Mouse (Mus musculus) heart, embryonic 12.5 days (tissue): ENCODE results near the gene Enpp5. TPM values are rescaled to one million over a fixed set of nuclear protein-coding genes. Genes with fewer than 3 reads are reported as not detected.

ENCODE experiments used
- ATAC-seq: fragments of 200-750 bp; cut with Nextera tagmentation; 2 replicates; pipeline ENCODE4 v1.8.0; 2017; ENCODE audit warnings: moderate TSS enrichment, moderate library complexity; ENCODE audit not compliant: insufficient number of reproducible peaks, low FRiP score
- H3K27ac ChIP-seq: fragments of 300-500 bp; sonication (generic); 2 replicates; pipeline ENCODE4 v1.5.1; 2016; ENCODE audit warnings: mild to moderate bottlenecking, moderate library complexity; ENCODE audit not compliant: poor library complexity, severe bottlenecking
- H3K27me3 ChIP-seq: fragments of 300-500 bp; sonication (generic); replicated peaks from 2 replicates; pipeline ENCODE4 v1.6.1; 2016; ENCODE audit warnings: mild to moderate bottlenecking, moderate library complexity
- H3K36me3 ChIP-seq: fragments of 300-500 bp; sonication (generic); 2 replicates; pipeline ENCODE4 v1.6.1; 2016; ENCODE audit warnings: mild to moderate bottlenecking, moderate library complexity
- H3K4me1 ChIP-seq: fragments of 300-500 bp; sonication (generic); replicated peaks from 2 replicates; pipeline ENCODE4 v1.6.1; 2016; ENCODE audit warnings: mild to moderate bottlenecking
- H3K4me2 ChIP-seq: fragments of 300-500 bp; sonication (generic); 2 replicates; pipeline ENCODE4 v1.6.1; 2016; ENCODE audit warnings: mild to moderate bottlenecking, moderate library complexity
- H3K4me3 ChIP-seq: fragments of 300-500 bp; sonication (generic); 2 replicates; pipeline ENCODE4 v1.5.1; 2016; ENCODE audit warnings: mild to moderate bottlenecking
- H3K9ac ChIP-seq: fragments of 300-500 bp; sonication (generic); 2 replicates; pipeline ENCODE4 v1.6.1; 2016; ENCODE audit warnings: mild to moderate bottlenecking, moderate library complexity
- H3K9me3 ChIP-seq: fragments of 300-500 bp; sonication (generic); replicated peaks from 2 replicates; pipeline ENCODE4 v1.6.1; 2016; ENCODE audit warnings: mild to moderate bottlenecking, moderate library complexity
- whole genome bisulfite sequencing: fragments of 180-500 bp; shearing (Covaris S2); methylation state at CpG from one replicate; pipeline ENCODE4 v1.1.7; 2016; 5-methylcytosine and 5-hydroxymethylcytosine counted together
- polyA plus RNA-seq: library from polyadenylated mRNA; unstranded; fragments of >200 nt; fragmentation: Nextera tagmentation; extraction: Ambion mirVana; gene quantifications from 2 replicates; pipeline ENCODE4 v1.2.1, GENCODE M21; 2016

Gene Enpp5
- polyA plus RNA-seq, 1 experiment from 2014 or later: 14.6 TPM

DNA sequence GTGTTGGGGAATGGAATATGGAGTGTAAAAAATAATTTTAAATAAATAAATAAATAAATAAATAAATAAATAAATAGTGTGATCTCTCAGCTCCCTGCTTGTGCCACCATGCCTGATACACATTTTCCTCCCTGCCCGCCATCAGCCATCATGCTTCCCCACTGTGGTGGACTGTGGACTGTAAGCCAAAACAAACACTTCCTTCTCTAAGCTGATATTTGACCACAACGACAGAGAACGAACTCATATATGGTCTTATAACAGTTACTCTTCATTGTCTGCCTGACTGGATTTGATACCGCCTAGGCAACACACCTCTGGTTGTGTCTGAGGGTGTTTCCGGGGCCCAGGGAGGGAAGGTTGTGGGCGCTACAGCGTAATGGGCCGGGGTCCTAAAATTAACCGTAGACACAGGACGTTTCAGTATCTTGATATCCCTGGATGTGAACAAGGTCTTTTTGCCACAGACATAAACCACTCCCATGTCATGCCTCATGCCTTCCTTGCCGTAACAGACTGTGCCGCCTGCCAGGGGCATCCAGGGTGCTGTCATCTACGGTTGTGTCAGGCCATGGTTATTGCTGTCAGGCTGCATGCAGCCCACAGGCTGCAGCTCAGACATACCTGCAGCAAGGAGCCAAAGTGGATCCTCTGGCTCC, 50.6 kb downstream of the Enpp5 start:
- WGBS: 73% methylated on average over 13 of the region's 13 CpGs
- H3K36me3 ChIP-seq: no peaks in the 10 kb centered on the region
- no peak overlapping the region for H3K27ac ChIP-seq
- H3K9ac ChIP-seq: no peak overlapping the region
- no peak for ATAC-seq
- H3K4me1 ChIP-seq: 0 out of 2 replicates have a peak, but pooled peaks cover 5% of the 10 kb centered on the region
- peaks cover 20% of the 10 kb centered on the region for H3K27me3 ChIP-seq
- H3K9me3 ChIP-seq: peaks cover 6% of the 10 kb centered on the region
- H3K4me3 ChIP-seq: no peak overlapping the region
- no peak overlapping the region for H3K4me2 ChIP-seq

GRCm38 (mm10) chr17:44130429-44130828, 51.8 kb downstream of the Enpp5 start:
- 12% methylated on average over 7 of the region's 7 CpGs for WGBS

GRCm38 (mm10) chr17:44134106-44134505, 55.5 kb downstream of the Enpp5 start:
- WGBS: 41% methylated on average over 6 of the region's 6 CpGs

More at GRCm38 (mm10) chr17:44130429-44130828, 51.8 kb downstream of the Enpp5 start:
- Histone ChIP-seq H3K27me3 (peaks cover 31% of the 10 kb centered on the region), H3K27ac (no peak overlapping the region), H3K9me3 (peaks cover 6% of the 10 kb centered on the region), H3K4me1 (peaks cover 9% of the 10 kb centered on the region), H3K4me3 (no peak overlapping the region), H3K4me2 (no peak overlapping the region), H3K36me3 (no peaks in the 10 kb centered on the region), H3K9ac (no peak overlapping the region)
- no peak for ATAC-seq

DNA sequence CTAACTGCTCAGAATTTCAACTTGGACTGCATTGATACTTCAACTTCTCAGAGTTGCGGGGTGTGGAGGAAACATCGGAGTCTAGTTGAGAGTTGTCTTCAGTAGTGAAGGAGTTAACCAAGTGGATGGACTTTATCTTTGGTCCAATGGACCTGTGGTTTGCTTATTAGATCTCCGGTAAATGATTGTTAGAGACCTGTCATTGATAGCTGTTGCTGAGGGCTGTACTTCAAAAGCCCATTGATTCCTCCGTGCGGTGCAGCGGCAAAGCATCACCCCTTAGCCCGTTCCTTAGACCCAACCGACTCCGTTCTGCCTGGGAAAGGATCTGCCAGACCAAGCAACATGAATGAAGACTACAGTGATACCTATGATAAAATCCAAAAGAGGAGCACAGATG, 55.9 kb downstream of the Enpp5 start:
- H3K9me3 ChIP-seq: no peaks in the 10 kb centered on the region
- no peak overlapping the region for H3K27ac ChIP-seq
- H3K9ac ChIP-seq: no peak overlapping the region
- no peak for ATAC-seq
- WGBS: 72% methylated on average over 9 of the region's 9 CpGs
- no peak overlapping the region for H3K4me3 ChIP-seq
- no peak overlapping the region for H3K4me2 ChIP-seq
- H3K4me1 ChIP-seq: peaks cover 25% of the 10 kb centered on the region
- no peaks in the 10 kb centered on the region for H3K36me3 ChIP-seq
- H3K27me3 ChIP-seq: peaks cover 31% of the 10 kb centered on the region

More at GRCm38 (mm10) chr17:44134106-44134505, 55.5 kb downstream of the Enpp5 start:
- H3K4me1 ChIP-seq: peaks cover 30% of the 10 kb centered on the region
- H3K4me3 ChIP-seq: no peak overlapping the region
- no peak overlapping the region for H3K4me2 ChIP-seq
- H3K9me3 ChIP-seq: no peaks in the 10 kb centered on the region
- ATAC-seq: no peak
- H3K9ac ChIP-seq: no peak overlapping the region
- no peaks in the 10 kb centered on the region for H3K36me3 ChIP-seq
- H3K27ac ChIP-seq: no peak overlapping the region
- H3K27me3 ChIP-seq: peaks cover 31% of the 10 kb centered on the region

DNA sequence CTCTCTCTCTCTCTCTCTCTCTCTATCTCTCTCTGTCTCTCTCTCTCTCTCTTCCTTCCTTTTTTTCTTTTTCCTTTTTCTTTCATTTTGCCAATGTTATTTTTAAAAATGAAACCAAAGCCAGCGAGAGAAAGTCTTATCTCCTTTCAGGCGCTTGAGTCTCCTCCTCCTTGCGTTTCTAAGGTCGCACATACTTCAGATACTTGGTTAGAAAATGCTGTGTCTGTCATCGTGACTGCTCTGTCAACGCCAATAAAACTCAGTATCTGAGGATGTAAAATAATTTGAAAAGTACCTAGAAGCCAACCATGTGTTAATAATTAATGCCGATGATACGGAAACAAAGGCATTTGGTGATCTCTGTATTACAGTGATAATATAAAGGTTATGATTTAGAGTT, 57.4 kb downstream of the Enpp5 start:
- H3K4me3 ChIP-seq: peak overlapping the region; percentile 25; the same call in 1 of the 2 replicates

More for the DNA sequence above, 57.4 kb downstream of the Enpp5 start:
- H3K27ac ChIP-seq: no peak overlapping the region
- ATAC-seq: no peak
- 23% methylated on average over 8 of the region's 8 CpGs for WGBS
- H3K27me3 ChIP-seq: peaks cover 31% of the 10 kb centered on the region
- no peak overlapping the region for H3K9ac ChIP-seq
- H3K4me1 ChIP-seq: peaks cover 25% of the 10 kb centered on the region
- no peaks in the 10 kb centered on the region for H3K36me3 ChIP-seq
- H3K9me3 ChIP-seq: no peaks in the 10 kb centered on the region
- peak overlapping the region; percentile 53 for H3K4me2 ChIP-seq

Other genes starting within 250 kb of the Enpp5 start
- 7.2 and 8.1 TPM in 2 replicates for gene Enpp4, start 27.0 kb downstream of the Enpp5 start, polyA plus RNA-seq
- gene Clic5, start 109.8 kb downstream of the Enpp5 start, polyA plus RNA-seq: 10.2 and 10.6 TPM in 2 replicates